In the genomic region with DNA sequence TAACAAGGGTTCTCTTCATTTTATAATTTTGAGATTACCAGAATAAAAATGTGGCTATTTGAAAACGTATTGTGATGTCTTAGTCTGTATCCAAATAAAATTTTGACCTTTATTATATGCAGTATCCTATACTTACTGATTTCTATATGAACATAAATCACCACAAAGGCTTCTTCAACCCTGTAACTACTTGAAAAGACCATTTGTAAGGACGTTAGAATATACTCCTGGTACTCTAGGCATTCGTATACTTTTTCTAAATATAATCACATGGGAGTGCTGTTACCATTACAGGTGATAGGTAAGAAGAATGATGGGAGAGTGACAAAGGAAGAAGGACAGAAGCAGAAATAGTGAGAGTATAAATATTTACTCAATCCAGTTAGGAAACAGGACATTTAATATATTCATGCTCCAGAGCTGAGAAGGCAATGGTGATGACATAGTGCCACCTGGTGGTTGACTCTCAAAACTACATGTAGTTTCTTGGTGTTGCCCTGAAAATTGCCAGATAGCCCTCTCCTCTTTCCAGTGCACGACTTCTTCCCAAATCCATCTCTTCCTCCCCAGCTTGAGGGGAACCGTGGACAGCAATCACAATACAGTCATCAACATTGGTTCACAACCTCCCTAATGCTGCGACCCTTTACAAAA, we compare ENCODE assay signal across 9 mouse cellular contexts. TPM values are rescaled to one million over a fixed set of nuclear protein-coding genes. Genes with fewer than 3 reads are reported as not detected.
DNase-seq lines count a peak whose midpoint lies in the region; ATAC-seq and TF ChIP-seq lines count a peak whose summit lies in the region.
"Had no signal": no experiment of that assay in that cellular context is flagged by ENCODE, and none has a peak within 500 bp of the region (broad histone marks: within the 10 kb centered on the region; RNA-seq: fewer than 3 reads in every experiment).

No protein-coding gene starts in this region.

- no peaks in the 10 kb centered on the region for H3K36me3 ChIP-seq in E14TG2a.4 (ENCODE audit: insufficient read depth, low read length)
- no peaks in the 10 kb centered on the region for H3K36me3 ChIP-seq in heart, embryonic 13.5 days
- no peaks in the 10 kb centered on the region for H3K36me3 ChIP-seq in kidney, embryonic 15.5 days
- H3K36me3 ChIP-seq in limb, embryonic 14.5 days (ENCODE audit: control insufficient read depth, insufficient read depth, low read length): no peaks in the 10 kb centered on the region
- H3K36me3 ChIP-seq: heart, embryonic 15.5 days had no signal

- TF ChIP-seq POLR2A in limb, embryonic 14.5 days (IDR thresholded peaks at IDR 0.05; ENCODE audit: borderline replicate concordance, extremely low read depth, insufficient read depth, insufficient read length): no peak

- peaks cover 12% of the 10 kb centered on the region for H3K4me1 ChIP-seq in E14TG2a.4 (replicated peaks; ENCODE audit: low read depth, low read length)
- H3K4me1 ChIP-seq in heart, embryonic 13.5 days: peaks cover 22% of the 10 kb centered on the region
- H3K4me1 ChIP-seq in kidney, embryonic 15.5 days: no peaks in the 10 kb centered on the region
- H3K4me1 ChIP-seq in limb, embryonic 14.5 days (ENCODE audit: control insufficient read depth, insufficient read depth, low read length): no peaks in the 10 kb centered on the region

- DNase-seq in adrenal gland, adult 2 months: peak; percentile 51
- DNase-seq in embryo, embryonic 10 days (ENCODE audit: low spot score): peak; percentile 79
- DNase-seq in limb, embryonic 14.5 days (ENCODE audit: low spot score): peak; percentile 86
- DNase-seq in neural tube, embryonic 10.5 days (ENCODE audit: extremely low spot score, low spot score): peak; percentile 54
- DNase-seq in thymus, postnatal 36 days: peak; percentile 7 to 12

- H3K4me2 ChIP-seq in heart, embryonic 13.5 days: no peak overlapping the region
- H3K4me2 ChIP-seq in kidney, embryonic 15.5 days: no peak overlapping the region
- no peak overlapping the region for H3K4me2 ChIP-seq in limb, embryonic 14.5 days (replicated peaks; ENCODE audit: low read depth, low read length, severe bottlenecking)
- H3K4me2 ChIP-seq: heart, embryonic 15.5 days had no signal

- TF ChIP-seq CTCF in E14TG2a.4 (conservative IDR thresholded peaks at IDR 0.05; ENCODE audit: low read length): peak; percentile 51

- H3K27ac ChIP-seq in heart, embryonic 13.5 days (replicated peaks): peak overlapping the region; percentile 42; the same call in 1 of the 2 replicates
- H3K27ac ChIP-seq in kidney, embryonic 15.5 days: no peak overlapping the region
- no peak overlapping the region for H3K27ac ChIP-seq in limb, embryonic 14.5 days (replicated peaks; ENCODE audit: low read depth, low read length)
- H3K27ac ChIP-seq: heart, embryonic 15.5 days had no signal

- no peak for ATAC-seq in heart, embryonic 13.5 days (ENCODE audit: extremely low read depth, insufficient number of reproducible peaks, low FRiP score, low TSS enrichment)
- peak; percentile 43; the same call in 1 of the 2 replicates for ATAC-seq in kidney, embryonic 15.5 days (replicated peaks; ENCODE audit: low FRiP score)
- ATAC-seq in limb, embryonic 14.5 days (ENCODE audit: low FRiP score, low read depth): peak; percentile 58; the same call in 1 of the 2 replicates

- H3K9me3 ChIP-seq in E14TG2a.4 (ENCODE audit: low read length): no peaks in the 10 kb centered on the region
- H3K9me3 ChIP-seq in heart, embryonic 13.5 days: no peaks in the 10 kb centered on the region
- H3K9me3 ChIP-seq in kidney, embryonic 15.5 days (replicated peaks): no peaks in the 10 kb centered on the region
- H3K9me3 ChIP-seq in limb, embryonic 14.5 days (ENCODE audit: control insufficient read depth, low read length): no peaks in the 10 kb centered on the region
- H3K9me3 ChIP-seq: heart, embryonic 15.5 days had no signal

- no peaks in the 10 kb centered on the region for H3K27me3 ChIP-seq in E14TG2a.4 (ENCODE audit: insufficient read depth, low read length)
- 0 out of 2 replicates have a peak, but pooled peaks cover 7% of the 10 kb centered on the region for H3K27me3 ChIP-seq in heart, embryonic 13.5 days (replicated peaks)
- H3K27me3 ChIP-seq in kidney, embryonic 15.5 days: no peaks in the 10 kb centered on the region
- no peaks in the 10 kb centered on the region; the same call in 1 of the 2 replicates for H3K27me3 ChIP-seq in limb, embryonic 14.5 days (ENCODE audit: control insufficient read depth, insufficient read depth, low read length)
- H3K27me3 ChIP-seq: heart, embryonic 15.5 days had no signal

- WGBS in heart, embryonic 13.5 days: 34% methylated on average over 6 of the region's 6 CpGs
- WGBS in kidney, embryonic 15.5 days: 40% methylated on average over 6 of the region's 6 CpGs
- whole genome bisulfite sequencing in limb, embryonic 14.5 days: 40% methylated on average over 6 of the region's 6 CpGs

- no peak overlapping the region for H3K9ac ChIP-seq in heart, embryonic 13.5 days
- H3K9ac ChIP-seq in kidney, embryonic 15.5 days: no peak overlapping the region
- H3K9ac ChIP-seq in limb, embryonic 14.5 days (ENCODE audit: low read depth, low read length, severe bottlenecking): no peak overlapping the region
- H3K9ac ChIP-seq: heart, embryonic 15.5 days had no signal

- no peak overlapping the region for H3K4me3 ChIP-seq in E14TG2a.4 (replicated peaks; ENCODE audit: low read length)
- H3K4me3 ChIP-seq in heart, embryonic 13.5 days: no peak overlapping the region
- no peak overlapping the region for H3K4me3 ChIP-seq in kidney, embryonic 15.5 days (replicated peaks)
- H3K4me3 ChIP-seq in limb, embryonic 14.5 days (replicated peaks; ENCODE audit: low read length): no peak overlapping the region
- H3K4me3 ChIP-seq: heart, embryonic 15.5 days had no signal

RNA-seq across cellular contexts. Expression of a gene that starts 14.1 kb away (rescaled TPM):
- 10 to 100 TPM; 32.9 to 37.3 TPM for total RNA-seq in adrenal gland, adult 2 months (2021)
- 3.6 and 3.7 TPM in 2 replicates for polyA plus RNA-seq in adrenal gland, adult 2 months (2012; rRNA removed)
- polyA plus RNA-seq in heart, embryonic 13.5 days (2015; fragmentation: Nextera tagmentation; extraction: Ambion mirVana): 49.4 and 50.2 TPM in 2 replicates
- 73.4 and 77.0 TPM in 2 replicates for polyA plus RNA-seq in kidney, embryonic 15.5 days (2015; fragmentation: Nextera tagmentation; extraction: Ambion mirVana)
- 27.2 and 34.4 TPM in 2 replicates for polyA plus RNA-seq in limb, embryonic 14.5 days (2012; rRNA removed)
- polyA plus RNA-seq in limb, embryonic 14.5 days (2014; fragmentation: Nextera tagmentation; extraction: Ambion mirVana): 69.0 and 76.9 TPM in 2 replicates

Comparison
In these comparisons a context has a peak if more than half of its experiments do, and no peak if none do; other contexts are left out.
1. DNase-seq: peak in every context shown above with its lines; median percentile 86 in limb, embryonic 14.5 days; 79 in embryo, embryonic 10 days; 54 in neural tube, embryonic 10.5 days; 51 in adrenal gland, adult 2 months; 10 in thymus, postnatal 36 days.